ENCODE assay signal across 15 mouse cellular contexts in genomic region chr11:72078056-72078455, GRCm38 (mm10). TPM values are rescaled to one million over a fixed set of nuclear protein-coding genes. Genes with fewer than 3 reads are reported as not detected.
DNase-seq lines count a peak whose midpoint lies in the region; TF ChIP-seq lines count a peak whose summit lies in the region.
"Had no signal": no experiment of that assay in that cellular context is flagged by ENCODE, and none has a peak within 500 bp of the region (broad histone marks: within the 10 kb centered on the region; RNA-seq: fewer than 3 reads in every experiment).

No protein-coding gene starts in this region.

- H3K9ac ChIP-seq in CH12.LX (ENCODE audit: insufficient read depth, low read depth): no peak overlapping the region
- H3K9ac ChIP-seq: neural tube, embryonic 15.5 days had no signal

- H3K9me3 ChIP-seq in CH12.LX (replicated peaks; ENCODE audit: low read length): no peaks in the 10 kb centered on the region
- H3K9me3 ChIP-seq: embryonic facial prominence, embryonic 10.5 days; neural tube, embryonic 15.5 days had no signal

- no peaks in the 10 kb centered on the region for H3K36me3 ChIP-seq in CH12.LX (replicated peaks in 1 of 2; ENCODE audit: control insufficient read depth in 1 of 2, insufficient read depth in 1 of 2, low read length in 1 of 2)
- H3K36me3 ChIP-seq: embryonic facial prominence, embryonic 10.5 days had no signal

- H3K27ac ChIP-seq in CH12.LX (ENCODE audit: insufficient read depth, low read depth): no peak overlapping the region
- H3K27ac ChIP-seq: embryonic facial prominence, embryonic 10.5 days; left cerebral cortex, adult 2 months; neural tube, embryonic 15.5 days had no signal

- TF ChIP-seq RAD21 in CH12.LX (IDR thresholded peaks at IDR 0.05; ENCODE audit: low read depth, low read length): peak; percentile 75

- dilution Hi-C loops in CH12.LX (cut with MboI; ENCODE audit: extremely low pct_ligation_motif_present, extremely low pct_unique_long_range_greater_than_20kb, low sequenced_read_pairs): no loop called here

- H3K79me2 ChIP-seq in CH12.LX (replicated peaks; ENCODE audit: control insufficient read depth, extremely low read depth, insufficient read depth, poor library complexity, severe bottlenecking): no peaks in the 10 kb centered on the region

- no peak for TF ChIP-seq POLR2A in CH12.LX (IDR thresholded peaks at IDR 0.05; ENCODE audit: low read depth, low read length)

- in situ Hi-C loops in CH12.LX (cut with MboI; ENCODE audit: low pct_ligation_motif_present, low pct_unique_long_range_greater_than_20kb, low sequenced_read_pairs): no loop called here

- intact Hi-C loops in left cerebral cortex, postnatal 4 days (cut with DNase I): no loop called here

- TF ChIP-seq EP300 in CH12.LX (IDR thresholded peaks at IDR 0.05; ENCODE audit: low read length): no peak

- H3K27me3 ChIP-seq in CH12.LX (replicated peaks): peaks cover 50% of the 10 kb centered on the region
- H3K27me3 ChIP-seq: neural tube, embryonic 15.5 days had no signal

- no peak overlapping the region for H3K4me2 ChIP-seq in CH12.LX (ENCODE audit: insufficient read depth, low read depth, poor library complexity, severe bottlenecking)
- H3K4me2 ChIP-seq: neural tube, embryonic 15.5 days had no signal

- peaks cover 0 to 8% of the 10 kb centered on the region in 2 experiments; a peak in 2 of 4 replicates for H3K4me1 ChIP-seq in CH12.LX (ENCODE audit: control insufficient read depth in 1 of 2, insufficient read depth in 2 of 2)
- H3K4me1 ChIP-seq: neural tube, embryonic 15.5 days had no signal

- H3K4me3 ChIP-seq in CH12.LX (replicated peaks in 1 of 3; ENCODE audit: low read depth in 2 of 3, low read length in 2 of 3, poor library complexity in 1 of 3): no peak overlapping the region
- H3K4me3 ChIP-seq: embryonic facial prominence, embryonic 10.5 days; left cerebral cortex, adult 2 months; neural tube, embryonic 15.5 days had no signal

- TF ChIP-seq CTCF in CH12.LX (conservative IDR thresholded peaks at IDR 0.05 in 1 of 2, IDR thresholded peaks at IDR 0.05 in 1 of 2; ENCODE audit: low read depth in 2 of 2, low read length in 2 of 2): peak; percentile 25 to 73; a peak in 2 of 4 replicates

- DNase-seq in cerebellum, postnatal 10 days: peak; percentile 67 to 70
- DNase-seq in cerebellum, adult 11 months: no peak
- DNase-seq in left cerebral cortex, postnatal 4 days: peak; percentile 48
- DNase-seq in left cerebral cortex, adult 18-20 months (ENCODE audit: low spot score in 2 of 2): no peak
- DNase-seq in CH12.LX (ENCODE audit: extremely low read depth) (peak; percentile 52), R1 (ENCODE audit: low read depth, low spot score) (peak; percentile 25)
- no peak for DNase-seq in right cerebral cortex, postnatal 36 days (ENCODE audit: low spot score in 2 of 2)
- DNase-seq in T-cell, adult 2 months (ENCODE audit: low spot score): no peak
- DNase-seq: right cerebral cortex, postnatal 25 days had no signal

TF ChIP-seq in CH12.LX, 34 proteins besides CTCF, POLR2A, EP300 and RAD21:
- TF ChIP-seq USF1 (IDR thresholded peaks at IDR 0.05; ENCODE audit: low read depth, low read length): no peak
- peak; percentile 54 for TF ChIP-seq SMC3 (IDR thresholded peaks at IDR 0.05; ENCODE audit: low read depth, low read length)
- no peak for TF ChIP-seq USF2 (conservative IDR thresholded peaks at IDR 0.05; ENCODE audit: low read depth, low read length)
- TF ChIP-seq TBP (conservative IDR thresholded peaks at IDR 0.05; ENCODE audit: low read depth, low read length): no peak
- TF ChIP-seq UBTF (IDR thresholded peaks at IDR 0.05; ENCODE audit: low read depth, low read length): no peak

RNA-seq across cellular contexts. Expression of gene Pimreg, which starts 36.2 kb away (rescaled TPM):
- total RNA-seq in left cerebral cortex, postnatal 4 days (2021): 1 to 10 TPM; 9.3 to 9.7 TPM
- total RNA-seq in left cerebral cortex, adult 18-20 months (2021): not detected
- total RNA-seq in CH12.LX (2012; rRNA removed): 22.4 and 26.4 TPM in 2 replicates
- total RNA-seq in CH12.LX (2014; rRNA removed): 49.5 and 52.7 TPM in 2 replicates
- 27.9 and 28.9 TPM in 2 replicates for polyA plus RNA-seq in CH12.LX (2012; ENCODE audit: insufficient read length, low read depth)
- total RNA-seq: liver, adult 2 months had no signal

RNA-seq across cellular contexts. Expression of gene Aipl1, which starts 40.7 kb away (rescaled TPM):
- total RNA-seq in left cerebral cortex, postnatal 4 days (2021): under 1 TPM; 0.14 to 0.26 TPM
- total RNA-seq in left cerebral cortex, adult 18-20 months (2021): not detected
- total RNA-seq in CH12.LX (2012; rRNA removed) (0.29 and 0.93 TPM in 2 replicates), CH12.LX (2014; rRNA removed) (0.81 and 0.90 TPM in 2 replicates)
- 0.71 and 1.0 TPM in 2 replicates for polyA plus RNA-seq in CH12.LX (2012; ENCODE audit: insufficient read length, low read depth)
- total RNA-seq: left cerebral cortex, adult 2 months; liver, adult 2 months had no signal
- polyA plus RNA-seq: CD4-positive, CD25-positive, alpha-beta regulatory T cell, adult 4 months; liver, adult 2 months had no signal

RNA-seq across cellular contexts. Expression of gene Pitpnm3, which starts 57.5 kb away (rescaled TPM):
- total RNA-seq in left cerebral cortex, postnatal 4 days (2021): 10 to 100 TPM; 20.9 to 25.5 TPM
- 10 to 100 TPM; 80.5 to 83.2 TPM for total RNA-seq in left cerebral cortex, adult 18-20 months (2021)
- total RNA-seq in CH12.LX (2012; rRNA removed): 0.04 and 0.59 TPM in 2 replicates
- total RNA-seq in CH12.LX (2014; rRNA removed): 0.08 TPM in 1 of 2 replicates, not detected in the other
- 0.31 and 0.35 TPM in 2 replicates for polyA plus RNA-seq in CH12.LX (2012; ENCODE audit: insufficient read length, low read depth)
- total RNA-seq: megakaryocyte progenitor cell, adult 5-6 weeks had no signal

Comparison
In these comparisons a context has a peak if more than half of its experiments do, and no peak if none do; other contexts are left out.
1. DNase-seq: peak in cerebellum, postnatal 10 days (2 of 2), left cerebral cortex, postnatal 4 days (single experiment), CH12.LX (single experiment) and R1 (single experiment); none in cerebellum, adult 11 months (single experiment), left cerebral cortex, adult 18-20 months (0 of 2), right cerebral cortex, postnatal 36 days (0 of 2) and T-cell, adult 2 months (single experiment).
2. RNA of gene Pimreg, which starts 36.2 kb away (total RNA-seq): 22.4 to 52.7 TPM in CH12.LX and 9.3 to 9.7 TPM in left cerebral cortex, postnatal 4 days; not detected in left cerebral cortex, adult 18-20 months; every median in the first group is over 4 times any median in the second.
3. RNA of gene Pitpnm3, which starts 57.5 kb away (total RNA-seq): 80.5 to 83.2 TPM in left cerebral cortex, adult 18-20 months and 20.9 to 25.5 TPM in left cerebral cortex, postnatal 4 days; 0.04 to 0.59 TPM in CH12.LX; every median in the first group is over 10 times any median in the second.